Mouse (Mus musculus): ENCODE results near the gene Pgc.

- TF ChIP-seq CTCF (IDR thresholded peaks at IDR 0.05; ENCODE audit: extremely low read depth, insufficient read depth, low read length) (no peak), POLR2A (IDR thresholded peaks at IDR 0.05; ENCODE audit: extremely low read depth, insufficient read depth, low read length) (no peak)
Measured at GRCm38 (mm10) chr17:47769389-47770299, 43.0 kb downstream of the Pgc start.

Measured in cortical plate, adult 2 months (tissue).